Mouse (Mus musculus) liver, embryonic 14.5 days (tissue): ENCODE results near the gene Lyl1.
A peak's percentile ranks its signal among the peaks of the same experiment; 100 is the strongest.

Experiments used
- CTCF ChIP-seq: IDR thresholded peaks from 2 replicates; pipeline ENCODE4 v1.5.1; 2016; ENCODE audit warnings: antibody characterized with exemption, low read depth, control low read depth
- EP300 ChIP-seq: IDR thresholded peaks from 2 replicates; pipeline ENCODE4 v1.6.1; 2016; ENCODE audit warnings: antibody characterized with exemption, low read depth

- TF ChIP-seq EP300: peak; percentile 99
- TF ChIP-seq CTCF: peak; percentile 78
Observed at GRCm38 (mm10) chr8:84700941-84701911, at the start of gene Lyl1.
